Comparison of ENCODE assay signal across 14 mouse cellular contexts in genomic region chr5:66525002-66525401, GRCm38 (mm10).
A peak's percentile ranks its signal among the peaks of the same experiment; 100 is the strongest.
DNase-seq lines count a peak whose midpoint lies in the region; ATAC-seq and TF ChIP-seq lines count a peak whose summit lies in the region.
"Had no signal": no experiment of that assay in that cellular context is flagged by ENCODE, and none has a peak within 500 bp of the region (broad histone marks: within the 10 kb centered on the region; RNA-seq: fewer than 3 reads in every experiment).

No protein-coding gene starts in this region.

- H3K79me2 ChIP-seq in heart, adult 2 months (replicated peaks; ENCODE audit: control insufficient read depth, insufficient read depth, low read length) = peaks cover 4% of the 10 kb centered on the region; the same call in 1 of the 2 replicates

- no peak for TF ChIP-seq CTCF in heart, adult 2 months (IDR thresholded peaks at IDR 0.05)

- intact Hi-C loops in heart, adult 2 months (cut with DNase I) = no loop called here
- intact Hi-C loops in gastrocnemius, postnatal 36 days (cut with DNase I) = no loop called here

- no peaks in the 10 kb centered on the region for H3K9me3 ChIP-seq in kidney, embryonic 16.5 days (ENCODE audit: low read length)
- H3K9me3 ChIP-seq in embryonic facial prominence, embryonic 12.5 days = no peaks in the 10 kb centered on the region
- H3K9me3 ChIP-seq: forebrain, embryonic 12.5 days; megakaryocyte, embryonic 14.5 days; neural tube, embryonic 12.5 days had no signal

- no peak for ATAC-seq in kidney, embryonic 16.5 days (ENCODE audit: low FRiP score, low TSS enrichment)
- no peak for ATAC-seq in embryonic facial prominence, embryonic 12.5 days (ENCODE audit: insufficient number of reproducible peaks, insufficient read depth, low FRiP score, low TSS enrichment)
- ATAC-seq in megakaryocyte, adult 5-6 weeks (ENCODE audit: poor library complexity, severe bottlenecking) = 0 out of 2 replicates have a peak, but pooled peaks have one; percentile 35
- ATAC-seq: intestine, embryonic 16.5 days had no signal

- TF ChIP-seq POLR2A in heart, adult 2 months (IDR thresholded peaks at IDR 0.05; ENCODE audit: insufficient read depth, low read depth, low read length) = no peak

- H3K36me3 ChIP-seq in heart, adult 2 months (ENCODE audit: control insufficient read depth, insufficient read depth, low read length) = peaks cover 15% of the 10 kb centered on the region
- no peaks in the 10 kb centered on the region for H3K36me3 ChIP-seq in kidney, embryonic 16.5 days (ENCODE audit: insufficient read depth, low read length)
- H3K36me3 ChIP-seq in embryonic facial prominence, embryonic 12.5 days = no peaks in the 10 kb centered on the region
- H3K36me3 ChIP-seq: forebrain, embryonic 12.5 days; neural tube, embryonic 12.5 days had no signal

- no peak overlapping the region for H3K4me2 ChIP-seq in kidney, embryonic 16.5 days (replicated peaks; ENCODE audit: low read depth, low read length)
- no peak overlapping the region for H3K4me2 ChIP-seq in embryonic facial prominence, embryonic 12.5 days (replicated peaks)
- H3K4me2 ChIP-seq: forebrain, embryonic 12.5 days; neural tube, embryonic 12.5 days had no signal

- WGBS in heart, adult 2 months = 62% methylated on average over 4 of the region's 4 CpGs
- WGBS in kidney, embryonic 16.5 days = 82% methylated on average over 4 of the region's 4 CpGs
- 38% methylated on average over 4 of the region's 4 CpGs for WGBS in embryonic facial prominence, embryonic 12.5 days

- DNase-seq in heart, adult 2 months = no peak
- DNase-seq in heart, adult 8-10 months (ENCODE audit: low spot score) = no peak
- no peak for DNase-seq in kidney, postnatal 10 days
- no peak for DNase-seq in urinary bladder, adult 18-20 months (ENCODE audit: low spot score in 2 of 2)
- DNase-seq in gastrocnemius, postnatal 36 days = no peak
- DNase-seq: cerebellum, postnatal 14 days; gastrocnemius, postnatal 10 days had no signal

- H3K9ac ChIP-seq in heart, adult 2 months (ENCODE audit: low read depth, low read length) = no peak overlapping the region
- no peak overlapping the region for H3K9ac ChIP-seq in kidney, embryonic 16.5 days (replicated peaks; ENCODE audit: low read length)
- no peak overlapping the region for H3K9ac ChIP-seq in embryonic facial prominence, embryonic 12.5 days
- H3K9ac ChIP-seq: forebrain, embryonic 12.5 days; neural tube, embryonic 12.5 days had no signal

- no peak overlapping the region for H3K4me3 ChIP-seq in heart, adult 2 months
- no peak overlapping the region for H3K4me3 ChIP-seq in kidney, embryonic 16.5 days (ENCODE audit: low read length)
- H3K4me3 ChIP-seq in embryonic facial prominence, embryonic 12.5 days = no peak overlapping the region
- H3K4me3 ChIP-seq: forebrain, embryonic 12.5 days; megakaryocyte, embryonic 14.5 days; neural tube, embryonic 12.5 days had no signal

- H3K27ac ChIP-seq in heart, adult 2 months = peak overlapping the region; percentile 70
- peak overlapping the region; percentile 42; the same call in 1 of the 2 replicates for H3K27ac ChIP-seq in kidney, embryonic 16.5 days (ENCODE audit: low read length)
- H3K27ac ChIP-seq in embryonic facial prominence, embryonic 12.5 days = peak overlapping the region; percentile 64
- H3K27ac ChIP-seq: forebrain, embryonic 12.5 days; neural tube, embryonic 12.5 days had no signal

- H3K27me3 ChIP-seq in heart, adult 2 months (ENCODE audit: control insufficient read depth, insufficient read depth, low read length) = no peaks in the 10 kb centered on the region
- H3K27me3 ChIP-seq in kidney, embryonic 16.5 days (ENCODE audit: insufficient read depth, low read length) = no peaks in the 10 kb centered on the region
- H3K27me3 ChIP-seq in embryonic facial prominence, embryonic 12.5 days = no peaks in the 10 kb centered on the region
- H3K27me3 ChIP-seq: forebrain, embryonic 12.5 days; neural tube, embryonic 12.5 days had no signal

- TF ChIP-seq EP300 in heart, adult 2 months (IDR thresholded peaks at IDR 0.05; ENCODE audit: insufficient read depth, low read depth, low read length) = no peak

- H3K4me1 ChIP-seq in heart, adult 2 months (ENCODE audit: control insufficient read depth, insufficient read depth, low read length) = peaks cover 17% of the 10 kb centered on the region
- H3K4me1 ChIP-seq in kidney, embryonic 16.5 days (ENCODE audit: insufficient read depth, low read length) = peaks cover 29% of the 10 kb centered on the region
- H3K4me1 ChIP-seq in embryonic facial prominence, embryonic 12.5 days = peaks cover 42% of the 10 kb centered on the region
- H3K4me1 ChIP-seq: megakaryocyte, embryonic 14.5 days had no signal
